Mouse (Mus musculus) bone marrow macrophage, adult 2 months (primary cell): ENCODE results near the gene Slc16a3. TPM values are rescaled to one million over a fixed set of nuclear protein-coding genes. Genes with fewer than 3 reads are reported as not detected.
A peak's percentile ranks its signal among the peaks of the same experiment; 100 is the strongest.

Experiments used
- H3K27ac ChIP-seq: 2 replicates; pipeline ENCODE4 v1.5.1; 2012; ENCODE audit warnings: low read depth, low read length; ENCODE audit not compliant: insufficient read depth
- H3K4me1 ChIP-seq: 2 replicates; pipeline ENCODE4 v1.6.1; 2012; ENCODE audit warnings: low read length; ENCODE audit not compliant: control insufficient read depth, insufficient read depth
- H3K4me3 ChIP-seq: 2 replicates; pipeline ENCODE4 v1.5.1; 2012; ENCODE audit warnings: mild to moderate bottlenecking, low read length, moderate library complexity; ENCODE audit not compliant: insufficient read depth
- CTCF ChIP-seq: IDR thresholded peaks from 2 replicates; pipeline ENCODE4 v1.5.1; 2012; ENCODE audit warnings: low read depth, mild to moderate bottlenecking, low read length, moderate library complexity
- POLR2A ChIP-seq: IDR thresholded peaks from 2 replicates; pipeline ENCODE4 v1.6.1; 2012; ENCODE audit warnings: mild to moderate bottlenecking, low read depth, low read length, borderline replicate concordance
- polyA plus RNA-seq: library from polyadenylated mRNA; stranded (reverse); fragments of >200 nt; gene quantifications from 2 replicates; pipeline ENCODE4 v1.2.4, GENCODE M21; 2012; ENCODE audit not compliant: missing spikeins, insufficient read depth, insufficient read length

Slc16a3 gene
- polyA plus RNA-seq, 1 experiment = 45.2 TPM

GRCm38 (mm10) chr11:120989523-120989922 lies 41.2 kb downstream of the Slc16a3 start:
- no peak for TF ChIP-seq POLR2A
- TF ChIP-seq CTCF = no peak
- H3K4me3 ChIP-seq = peak overlapping the region; percentile 83
- no peak overlapping the region for H3K27ac ChIP-seq
- peaks cover 33% of the 10 kb centered on the region for H3K4me1 ChIP-seq

GRCm38 (mm10) chr11:120990126-120990781 lies 42.0 kb downstream of the Slc16a3 start:
- Histone ChIP-seq H3K4me1 (peaks cover 27% of the 10 kb centered on the region), H3K27ac (peak overlapping the region; percentile 82), H3K4me3 (peak overlapping the region; percentile 85)
- TF ChIP-seq POLR2A (no peak), CTCF (no peak)

DNA sequence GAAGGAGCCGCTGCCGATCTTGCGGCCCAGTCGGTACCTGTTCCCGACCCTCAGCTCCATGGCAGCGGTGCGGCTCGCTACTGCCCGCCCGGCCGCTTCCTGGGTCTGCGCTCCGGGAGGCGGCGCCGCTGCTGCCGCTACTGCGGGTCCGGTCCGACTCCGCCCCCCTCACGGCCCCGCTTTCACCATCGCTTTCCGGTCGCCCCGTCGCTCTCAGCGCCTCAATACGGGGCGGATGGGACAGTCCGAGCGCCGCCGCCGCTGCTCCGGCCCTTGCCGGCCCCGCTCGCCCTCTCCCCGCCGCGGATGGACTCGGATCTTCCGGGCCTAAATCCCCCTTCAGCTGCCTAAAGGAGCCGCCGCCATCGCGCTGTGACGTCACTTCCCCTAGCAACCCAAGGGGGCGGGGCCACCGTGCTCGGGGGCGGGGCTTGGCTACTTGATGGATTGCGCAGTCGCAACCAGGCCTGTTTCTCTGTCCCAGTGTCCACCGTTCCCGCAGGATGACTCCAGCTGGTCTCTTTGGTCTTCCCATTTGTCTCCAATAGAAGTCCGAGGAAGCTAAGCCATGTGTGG lies 42.8 kb downstream of the Slc16a3 start, which contains the start of gene Csnk1d:
Gene Csnk1d (minus strand): TSS at position 380 of the 576 bp plus-strand sequence.
- Histone ChIP-seq H3K27ac (peak within 1 kb of the TSS; percentile 82), H3K4me1 (peaks cover 23% of the 10 kb centered on the region), H3K4me3 (peak within 1 kb of the TSS; percentile 85)
- TF ChIP-seq POLR2A (no peak; the same call in 1 of the 2 replicates), CTCF (no peak)

GRCm38 (mm10) chr11:120991791-120992190 lies 43.5 kb downstream of the Slc16a3 start:
- H3K4me3 ChIP-seq = peak overlapping the region; percentile 69
- no peak for TF ChIP-seq POLR2A
- TF ChIP-seq CTCF = no peak
- no peak overlapping the region for H3K27ac ChIP-seq
- H3K4me1 ChIP-seq = peaks cover 23% of the 10 kb centered on the region

DNA sequence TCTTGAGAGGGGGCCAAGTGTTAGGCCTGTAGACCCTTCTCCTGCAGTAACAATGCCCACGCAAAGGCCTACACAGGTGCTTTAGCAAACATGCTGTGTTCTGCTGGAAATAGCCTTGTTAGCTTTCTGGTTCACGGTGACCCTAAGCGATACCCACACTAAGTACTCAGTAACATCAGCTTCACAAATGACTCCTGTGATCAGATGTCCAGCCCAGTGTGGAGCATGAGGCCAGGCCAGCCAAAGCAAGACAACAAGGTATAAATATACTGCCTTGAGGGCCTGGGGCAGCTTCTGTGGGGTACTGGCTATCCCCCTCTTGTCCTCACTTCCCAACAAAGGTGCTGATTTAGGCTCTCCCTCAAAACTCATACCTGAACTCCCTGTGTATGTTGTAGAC lies 44.8 kb downstream of the Slc16a3 start:
- Histone ChIP-seq H3K4me1 (peaks cover 18% of the 10 kb centered on the region), H3K27ac (no peak overlapping the region), H3K4me3 (no peak overlapping the region)
- TF ChIP-seq CTCF (no peak), POLR2A (no peak)

DNA sequence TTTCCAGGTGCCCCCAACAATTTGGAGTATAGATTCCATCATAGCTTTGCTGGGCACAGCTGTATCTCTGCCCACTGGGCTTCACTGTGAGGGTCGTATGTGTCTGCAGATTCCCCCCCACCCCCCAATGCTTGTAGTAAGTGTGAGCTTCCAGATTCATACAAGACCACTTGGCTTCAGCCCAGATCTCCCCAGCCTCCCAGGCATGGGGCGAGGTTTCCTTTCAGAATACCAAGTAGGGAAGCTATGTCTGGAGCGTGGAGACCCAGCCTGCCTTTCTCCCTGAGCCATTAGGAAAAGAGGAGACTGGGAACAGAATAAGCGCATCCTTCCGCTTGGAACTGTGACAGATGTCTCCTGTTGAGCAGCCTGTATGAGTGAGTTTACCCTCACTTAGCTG lies 45.3 kb downstream of the Slc16a3 start:
- Histone ChIP-seq H3K27ac (no peak overlapping the region), H3K4me1 (peaks cover 13% of the 10 kb centered on the region), H3K4me3 (no peak overlapping the region)
- TF ChIP-seq CTCF (no peak), POLR2A (no peak)

DNA sequence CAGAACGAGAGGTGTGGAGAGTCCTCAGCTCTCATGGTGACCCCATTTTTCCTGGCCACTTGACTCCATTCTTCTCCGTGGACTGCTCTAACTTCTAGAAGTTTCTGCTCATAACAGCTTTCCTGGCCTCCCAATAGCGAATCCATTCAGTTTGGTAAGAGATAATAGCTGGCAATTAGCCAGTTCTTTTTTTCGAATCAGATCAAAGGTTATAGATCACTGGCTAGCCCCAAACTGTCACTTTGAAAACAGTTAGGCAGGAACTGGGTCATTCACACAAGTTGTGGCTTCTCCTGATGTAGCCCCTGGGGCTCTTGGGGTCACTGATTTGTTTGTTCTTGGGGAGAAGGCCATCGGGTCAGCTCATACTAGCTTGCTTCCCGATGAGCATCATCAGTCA lies 46.5 kb downstream of the Slc16a3 start:
- no peak overlapping the region for H3K27ac ChIP-seq
- no peak overlapping the region for H3K4me3 ChIP-seq

DNA sequence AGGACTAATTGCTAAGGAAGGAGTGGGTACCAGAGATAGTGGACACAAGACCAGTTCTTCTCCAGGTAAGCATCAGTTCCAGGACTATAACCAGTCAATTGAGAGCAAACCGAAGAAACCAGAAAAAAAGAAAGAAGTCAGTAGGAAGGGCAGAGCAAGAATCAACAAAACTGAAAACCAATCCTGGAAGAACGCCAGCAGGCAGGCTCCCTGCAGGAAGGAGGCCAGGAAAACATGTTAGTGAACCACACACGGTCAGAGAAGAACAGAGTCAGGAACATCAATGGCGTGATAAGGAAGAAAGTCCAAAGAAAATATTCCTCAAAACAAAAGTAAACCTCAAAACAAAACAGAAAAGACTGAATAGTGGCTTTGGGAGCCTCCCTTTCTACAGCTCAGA lies 53.7 kb downstream of the Slc16a3 start:
- TF ChIP-seq POLR2A = no peak
- no peak for TF ChIP-seq CTCF
- Histone ChIP-seq H3K27ac (no peak overlapping the region), H3K4me3 (no peak overlapping the region), H3K4me1 (peaks cover 9% of the 10 kb centered on the region)

More for the DNA sequence above, 46.5 kb downstream of the Slc16a3 start:
- no peak for TF ChIP-seq CTCF
- TF ChIP-seq POLR2A = no peak
- H3K4me1 ChIP-seq = peaks cover 3% of the 10 kb centered on the region; the same call in 1 of the 2 replicates

DNA sequence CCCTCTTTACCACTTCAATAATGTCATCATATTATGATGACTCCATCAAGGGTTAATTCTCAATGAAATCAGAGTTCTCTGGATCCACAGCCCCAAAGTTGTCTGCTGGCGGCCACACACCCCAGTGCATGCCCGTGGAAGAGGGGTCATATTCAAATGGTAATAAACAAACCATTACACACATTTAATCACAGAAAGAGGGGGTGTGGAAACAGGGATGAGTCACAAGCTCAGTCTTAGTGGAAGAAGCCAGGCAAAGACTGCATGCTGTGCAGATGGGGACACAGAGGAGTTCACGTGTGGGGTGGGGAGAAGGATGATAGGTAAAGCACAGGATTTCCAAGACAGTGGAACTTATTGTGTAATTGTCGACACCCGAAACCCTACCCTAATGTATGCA lies 56.0 kb downstream of the Slc16a3 start:
- no peak for TF ChIP-seq CTCF
- no peak overlapping the region for H3K27ac ChIP-seq
- H3K4me1 ChIP-seq = peaks cover 9% of the 10 kb centered on the region
- H3K4me3 ChIP-seq = no peak overlapping the region

GRCm38 (mm10) chr11:121006184-121006583 lies 57.9 kb downstream of the Slc16a3 start:
- TF ChIP-seq POLR2A = no peak
- TF ChIP-seq CTCF = no peak
- no peak overlapping the region for H3K27ac ChIP-seq
- no peak overlapping the region for H3K4me3 ChIP-seq
- H3K4me1 ChIP-seq = peaks cover 9% of the 10 kb centered on the region
